Mouse (Mus musculus): ENCODE results near the gene Tbcel. TPM values are rescaled to one million over a fixed set of nuclear protein-coding genes. Genes with fewer than 3 reads are reported as not detected.

Tbcel gene
- total and polyA plus RNA-seq, 2 experiments: 22.2 to 34.3 TPM

DNA sequence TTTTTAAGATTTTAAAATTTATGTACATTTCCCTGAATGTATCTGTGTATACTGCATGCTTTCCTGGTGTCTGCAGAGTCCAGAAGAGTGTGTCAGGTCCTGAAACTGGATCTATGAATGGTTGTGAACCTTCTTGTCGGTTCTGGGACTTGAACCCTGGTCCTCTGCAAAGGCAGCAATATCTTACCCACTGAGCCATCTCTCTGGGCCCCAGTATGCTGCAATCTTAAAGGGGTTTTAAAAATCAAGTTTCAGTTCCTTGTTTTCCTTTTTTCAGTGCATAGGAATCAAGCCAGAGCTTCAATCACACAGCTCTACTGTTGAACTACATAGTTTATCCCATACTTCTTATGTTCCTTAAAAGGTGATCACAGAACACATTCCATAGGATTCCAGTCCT lies 24.7 kb downstream of the Tbcel start:
- Histone ChIP-seq H3K4me3 (ENCODE audit: insufficient read depth, low read depth, low read length) (no peak overlapping the region), H3K4me1 (ENCODE audit: control insufficient read depth, insufficient read depth, low read length) (peaks cover 5% of the 10 kb centered on the region), H3K9ac (ENCODE audit: low read depth, low read length) (no peak overlapping the region), H3K27ac (replicated peaks; ENCODE audit: insufficient read depth, low read depth, low read length) (no peak overlapping the region), H3K79me2 (ENCODE audit: control insufficient read depth, insufficient read depth, low read length) (no peaks in the 10 kb centered on the region), H3K36me3 (ENCODE audit: control insufficient read depth, insufficient read depth, low read length) (no peaks in the 10 kb centered on the region), H3K27me3 (ENCODE audit: control insufficient read depth, insufficient read depth, low read length) (no peaks in the 10 kb centered on the region)
- DNase-seq (ENCODE audit: extremely low read depth, low read depth, low spot score): no peak
- WGBS: 92% methylated on average over 1 of the region's 1 CpGs
- no peak for TF ChIP-seq CTCF (IDR thresholded peaks at IDR 0.05; ENCODE audit: low read depth, low read length)
- TF ChIP-seq POLR2A (IDR thresholded peaks at IDR 0.05; ENCODE audit: extremely low read depth, insufficient read depth, low read length): no peak

DNA sequence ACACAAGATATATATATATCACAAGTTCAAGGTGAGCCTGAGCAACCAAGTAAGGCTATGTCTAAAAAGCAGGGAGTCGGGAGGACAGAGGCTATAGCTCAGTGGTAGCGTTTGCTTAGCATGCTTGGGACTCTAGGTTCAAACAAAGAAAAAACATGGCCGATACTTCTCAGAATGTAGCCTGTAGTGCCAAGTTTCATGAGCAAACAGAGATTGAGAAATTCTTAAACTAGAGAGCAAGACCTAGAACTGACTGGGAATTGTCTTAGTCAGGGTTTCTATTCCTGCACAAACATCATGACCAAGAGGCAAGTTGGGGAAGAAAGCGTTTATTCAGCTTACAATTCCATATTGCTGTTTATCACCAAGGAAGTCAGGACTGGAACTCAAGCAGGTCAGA lies 31.4 kb downstream of the Tbcel start:
- TF ChIP-seq CTCF (IDR thresholded peaks at IDR 0.05; ENCODE audit: low read depth, low read length) (no peak), POLR2A (IDR thresholded peaks at IDR 0.05; ENCODE audit: extremely low read depth, insufficient read depth, low read length) (no peak)
- H3K4me3 ChIP-seq (ENCODE audit: insufficient read depth, low read depth, low read length): no peak overlapping the region
- WGBS: 21% methylated on average over 4 of the region's 4 CpGs
- 0 out of 2 replicates have a peak, but pooled peaks cover 2% of the 10 kb centered on the region for H3K79me2 ChIP-seq (ENCODE audit: control insufficient read depth, insufficient read depth, low read length)
- H3K27ac ChIP-seq (replicated peaks; ENCODE audit: insufficient read depth, low read depth, low read length): no peak overlapping the region
- no peak overlapping the region for H3K9ac ChIP-seq (ENCODE audit: low read depth, low read length)
- 0 out of 2 replicates have a peak, but pooled peaks cover 2% of the 10 kb centered on the region for H3K4me1 ChIP-seq (ENCODE audit: control insufficient read depth, insufficient read depth, low read length)
- DNase-seq (ENCODE audit: extremely low read depth, low read depth, low spot score): peak; percentile 75
- H3K27me3 ChIP-seq (ENCODE audit: control insufficient read depth, insufficient read depth, low read length): no peaks in the 10 kb centered on the region
- H3K36me3 ChIP-seq (ENCODE audit: control insufficient read depth, insufficient read depth, low read length): no peaks in the 10 kb centered on the region

DNA sequence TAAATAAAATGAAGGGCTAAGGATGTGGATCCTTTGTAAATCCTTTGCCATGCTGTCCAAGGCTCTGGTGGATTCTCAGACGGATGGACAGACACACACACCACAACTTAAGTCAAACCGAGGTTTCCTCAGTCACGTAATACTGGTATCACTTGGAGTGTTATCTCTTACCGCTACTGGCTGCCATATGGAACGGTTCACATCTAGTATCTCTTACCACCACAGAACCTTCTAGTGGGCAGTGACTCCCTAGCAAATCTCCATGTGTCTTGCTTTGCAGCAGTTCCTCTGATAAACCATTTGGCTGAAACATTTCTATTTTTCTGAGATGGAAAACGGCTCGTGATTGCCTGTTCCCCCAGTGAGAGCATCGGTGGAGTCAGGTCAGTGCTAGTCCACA lies 33.4 kb downstream of the Tbcel start:
- Histone ChIP-seq H3K27me3 (ENCODE audit: control insufficient read depth, insufficient read depth, low read length) (no peaks in the 10 kb centered on the region), H3K27ac (replicated peaks; ENCODE audit: insufficient read depth, low read depth, low read length) (no peak overlapping the region), H3K79me2 (ENCODE audit: control insufficient read depth, insufficient read depth, low read length) (peaks cover 10% of the 10 kb centered on the region; the same call in 1 of the 2 replicates), H3K36me3 (ENCODE audit: control insufficient read depth, insufficient read depth, low read length) (no peaks in the 10 kb centered on the region), H3K9ac (ENCODE audit: low read depth, low read length) (no peak overlapping the region), H3K4me3 (ENCODE audit: insufficient read depth, low read depth, low read length) (no peak overlapping the region), H3K4me1 (ENCODE audit: control insufficient read depth, insufficient read depth, low read length) (peaks cover 4% of the 10 kb centered on the region)
- 77% methylated on average over 8 of the region's 8 CpGs for WGBS
- no peak for TF ChIP-seq POLR2A (IDR thresholded peaks at IDR 0.05; ENCODE audit: extremely low read depth, insufficient read depth, low read length)
- TF ChIP-seq CTCF (IDR thresholded peaks at IDR 0.05; ENCODE audit: low read depth, low read length): no peak
- no peak for DNase-seq (ENCODE audit: extremely low read depth, low read depth, low spot score)

DNA sequence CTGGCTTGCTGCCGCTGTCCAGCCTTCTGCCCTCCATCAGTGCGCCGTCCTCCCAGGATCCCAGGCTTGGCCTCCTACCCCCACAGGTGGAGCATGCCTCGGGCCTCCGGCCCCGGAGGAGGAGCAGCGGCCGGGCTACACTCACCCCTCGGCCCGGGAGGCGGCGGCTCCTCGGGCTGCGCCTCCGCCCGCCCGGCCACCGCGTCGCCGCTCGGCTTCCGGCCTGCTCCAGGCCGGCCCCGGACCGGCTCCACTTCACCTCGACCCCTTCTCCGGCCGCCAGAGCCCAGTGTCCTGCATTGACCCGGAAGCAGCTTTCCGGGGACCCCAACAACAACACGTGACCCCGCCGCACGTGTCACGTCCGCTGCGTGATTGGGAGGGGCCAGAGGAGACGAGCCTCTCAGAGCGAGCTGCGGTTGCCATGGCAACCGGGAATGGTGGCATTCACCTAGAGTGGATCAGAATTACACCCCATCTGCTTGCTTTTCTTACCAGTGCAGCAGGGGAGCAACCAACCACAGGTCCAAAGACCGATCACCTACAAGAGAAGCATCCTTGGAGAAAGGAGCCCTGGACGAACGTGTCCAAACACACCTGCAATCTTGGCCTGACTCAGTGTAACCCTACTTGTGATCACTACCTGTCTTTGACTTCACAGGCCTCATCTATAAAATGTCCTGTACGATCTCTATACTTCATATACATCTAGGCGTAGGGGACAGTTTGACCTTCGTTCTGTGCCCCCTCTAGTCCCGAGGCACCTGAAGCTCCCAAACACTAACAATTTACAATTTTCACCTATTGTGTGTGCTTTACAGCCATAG lies 35.5 kb downstream of the Tbcel start:
- TF ChIP-seq POLR2A (IDR thresholded peaks at IDR 0.05; ENCODE audit: extremely low read depth, insufficient read depth, low read length) (no peak), CTCF (IDR thresholded peaks at IDR 0.05; ENCODE audit: low read depth, low read length) (no peak)
- Histone ChIP-seq H3K9ac (ENCODE audit: low read depth, low read length) (peak overlapping the region; percentile 87), H3K4me1 (ENCODE audit: control insufficient read depth, insufficient read depth, low read length) (peaks cover 7% of the 10 kb centered on the region), H3K27ac (replicated peaks; ENCODE audit: insufficient read depth, low read depth, low read length) (peak overlapping the region; percentile 84), H3K79me2 (ENCODE audit: control insufficient read depth, insufficient read depth, low read length) (peaks cover 15% of the 10 kb centered on the region; the same call in 1 of the 2 replicates), H3K36me3 (ENCODE audit: control insufficient read depth, insufficient read depth, low read length) (no peaks in the 10 kb centered on the region), H3K4me3 (ENCODE audit: insufficient read depth, low read depth, low read length) (peak overlapping the region; percentile 97), H3K27me3 (ENCODE audit: control insufficient read depth, insufficient read depth, low read length) (no peaks in the 10 kb centered on the region)
- peak; percentile 81 for DNase-seq (ENCODE audit: extremely low read depth, low read depth, low spot score)
- 9% methylated on average over 49 of the region's 49 CpGs for WGBS

DNA sequence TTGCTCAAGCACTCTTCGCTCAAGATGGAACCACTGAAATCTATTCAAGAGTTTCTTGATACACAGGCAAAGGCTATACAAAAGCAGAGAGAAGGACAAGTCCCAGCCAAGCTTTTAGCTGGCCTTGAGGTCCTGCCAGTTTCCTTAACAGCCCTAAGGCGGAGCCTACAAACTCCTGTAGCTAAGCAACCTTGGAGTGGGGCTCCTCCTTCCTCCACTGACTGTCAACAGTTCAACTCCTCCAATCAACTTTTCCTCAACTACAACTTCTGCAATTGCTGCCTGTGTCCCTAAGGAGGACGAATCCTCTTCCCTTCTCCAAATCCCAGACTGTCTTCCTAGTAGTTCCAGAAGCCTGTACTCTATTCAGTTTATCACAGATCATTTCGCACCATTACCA lies 36.4 kb downstream of the Tbcel start:
- Histone ChIP-seq H3K36me3 (ENCODE audit: control insufficient read depth, insufficient read depth, low read length) (no peaks in the 10 kb centered on the region), H3K79me2 (ENCODE audit: control insufficient read depth, insufficient read depth, low read length) (peaks cover 15% of the 10 kb centered on the region; the same call in 1 of the 2 replicates), H3K9ac (ENCODE audit: low read depth, low read length) (peak overlapping the region; percentile 87), H3K4me3 (ENCODE audit: insufficient read depth, low read depth, low read length) (peak overlapping the region; percentile 97), H3K27ac (replicated peaks; ENCODE audit: insufficient read depth, low read depth, low read length) (peak overlapping the region; percentile 84), H3K4me1 (ENCODE audit: control insufficient read depth, insufficient read depth, low read length) (peaks cover 7% of the 10 kb centered on the region), H3K27me3 (ENCODE audit: control insufficient read depth, insufficient read depth, low read length) (no peaks in the 10 kb centered on the region)
- 36% methylated on average over 4 of the region's 4 CpGs for WGBS
- TF ChIP-seq POLR2A (IDR thresholded peaks at IDR 0.05; ENCODE audit: extremely low read depth, insufficient read depth, low read length): no peak
- TF ChIP-seq CTCF (IDR thresholded peaks at IDR 0.05; ENCODE audit: low read depth, low read length): no peak
- DNase-seq (ENCODE audit: extremely low read depth, low read depth, low spot score): peak; percentile 76

DNA sequence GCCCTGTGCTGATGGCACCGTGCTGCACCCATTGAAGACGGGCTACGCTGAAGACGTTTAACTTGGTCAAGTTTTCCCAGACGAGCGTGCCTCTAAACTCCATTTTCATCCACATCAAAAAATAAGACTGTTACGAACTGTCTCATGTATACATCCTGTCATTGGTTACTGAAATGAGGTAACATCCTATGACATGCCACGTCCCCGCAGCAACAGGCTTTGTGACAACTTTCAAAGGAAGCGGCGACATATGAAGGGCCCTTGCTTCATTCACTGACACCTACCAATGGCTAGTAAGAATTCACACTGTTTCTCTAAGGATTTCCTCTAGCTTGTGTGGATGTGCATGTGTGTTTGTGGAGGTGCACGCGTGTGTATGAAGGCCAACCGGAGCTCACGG lies 38.3 kb downstream of the Tbcel start:
- H3K4me3 ChIP-seq (ENCODE audit: insufficient read depth, low read depth, low read length): no peak overlapping the region
- no peaks in the 10 kb centered on the region for H3K27me3 ChIP-seq (ENCODE audit: control insufficient read depth, insufficient read depth, low read length)
- no peak for DNase-seq (ENCODE audit: extremely low read depth, low read depth, low spot score)
- peaks cover 8% of the 10 kb centered on the region for H3K4me1 ChIP-seq (ENCODE audit: control insufficient read depth, insufficient read depth, low read length)
- no peak for TF ChIP-seq POLR2A (IDR thresholded peaks at IDR 0.05; ENCODE audit: extremely low read depth, insufficient read depth, low read length)
- TF ChIP-seq CTCF (IDR thresholded peaks at IDR 0.05; ENCODE audit: low read depth, low read length): no peak
- no peaks in the 10 kb centered on the region for H3K36me3 ChIP-seq (ENCODE audit: control insufficient read depth, insufficient read depth, low read length)
- WGBS: 97% methylated on average over 15 of the region's 15 CpGs
- no peak overlapping the region for H3K27ac ChIP-seq (replicated peaks; ENCODE audit: insufficient read depth, low read depth, low read length)
- H3K9ac ChIP-seq (ENCODE audit: low read depth, low read length): no peak overlapping the region
- H3K79me2 ChIP-seq (ENCODE audit: control insufficient read depth, insufficient read depth, low read length): peaks cover 15% of the 10 kb centered on the region; the same call in 1 of the 2 replicates

Measured in liver, adult 2 months (tissue).